Mouse (Mus musculus) mesoderm, embryonic 11.5 days (tissue): ENCODE measurements around the gene Ncoa6.
"Not testable (repeated sequence)": the region's sequence is repeated elsewhere in the genome, so short reads cannot be mapped to it uniquely, and the experiment has no call there.

ENCODE experiments used
- DNase-seq: peaks from one replicate; pipeline ENCODE4 v3.0.0-alpha.2; 2012; ENCODE audit warnings: low read depth, low spot score

Ncoa6 gene

GRCm38 (mm10) chr2:155473570-155474088, at the start of gene Ncoa6:
Gene Ncoa6 (minus strand): TSS chr2:155473894.
- peak; percentile 77 for DNase-seq

GRCm38 (mm10) chr2:155518531-155519270, 45.0 kb upstream of the Ncoa6 start:
- DNase-seq: no peak

GRCm38 (mm10) chr2:155517455-155518423, 44.0 kb upstream of the Ncoa6 start, which contains the start of the genes Acss2 and Ggt7:
Gene Acss2 (plus strand): TSS chr2:155517948.
Gene Ggt7 (minus strand): TSS chr2:155518237.
- peak; percentile 98 for DNase-seq

- peak; percentile 62 for DNase-seq
These were observed 42.2 kb upstream of the Ncoa6 start for GRCm38 (mm10) chr2:155515941-155516340.

GRCm38 (mm10) chr2:155514666-155515065, 41.0 kb upstream of the Ncoa6 start:
- peak; percentile 52 for DNase-seq

GRCm38 (mm10) chr2:155513543-155513942, 39.8 kb upstream of the Ncoa6 start:
- DNase-seq: no peak

- peak; percentile 59 for DNase-seq
These were observed 38.8 kb upstream of the Ncoa6 start for GRCm38 (mm10) chr2:155512479-155512878.

- DNase-seq: no peak
These were observed 34.2 kb upstream of the Ncoa6 start for GRCm38 (mm10) chr2:155507721-155508470.

- DNase-seq: no peak
These were observed 32.1 kb upstream of the Ncoa6 start for GRCm38 (mm10) chr2:155505811-155506210.

GRCm38 (mm10) chr2:155504440-155505355, 31.0 kb upstream of the Ncoa6 start:
- no peak for DNase-seq

GRCm38 (mm10) chr2:155502596-155502995, 28.9 kb upstream of the Ncoa6 start:
- DNase-seq: no peak

GRCm38 (mm10) chr2:155490998-155491397, 17.3 kb upstream of the Ncoa6 start:
- no peak for DNase-seq

GRCm38 (mm10) chr2:155482021-155482420, 8.3 kb upstream of the Ncoa6 start:
- peak; percentile 74 for DNase-seq

GRCm38 (mm10) chr2:155472671-155473569, 774 bp downstream of the Ncoa6 start:
- DNase-seq: peak; percentile 74

GRCm38 (mm10) chr2:155466861-155467260, 6.8 kb downstream of the Ncoa6 start:
- DNase-seq: no peak

GRCm38 (mm10) chr2:155453591-155453990, 20.1 kb downstream of the Ncoa6 start:
- DNase-seq: no peak

GRCm38 (mm10) chr2:155451256-155451655, 22.4 kb downstream of the Ncoa6 start:
- DNase-seq: no peak

GRCm38 (mm10) chr2:155447906-155448305, 25.8 kb downstream of the Ncoa6 start:
- DNase-seq: not testable (repeated sequence)

GRCm38 (mm10) chr2:155443446-155443845, 30.2 kb downstream of the Ncoa6 start:
- no peak for DNase-seq
